Mouse (Mus musculus) right cerebral cortex, postnatal 4 days (tissue): ENCODE results near the gene D330020A13Rik.
"Not testable (repeated sequence)": the region's sequence is repeated elsewhere in the genome, so short reads cannot be mapped to it uniquely, and the experiment has no call there.

ENCODE experiments used
- DNase-seq: peaks from one replicate; pipeline ENCODE4 v3.0.0-alpha.2; 2022

Gene D330020A13Rik

GRCm38 (mm10) chr6:120294056-120294784 lies at the start of gene D330020A13Rik, which contains the start of gene B4galnt3:
D330020A13Rik (plus strand) TSS chr6:120294364.
B4galnt3 (minus strand) TSS chr6:120294559.
- peak; percentile 64 for DNase-seq

DNA sequence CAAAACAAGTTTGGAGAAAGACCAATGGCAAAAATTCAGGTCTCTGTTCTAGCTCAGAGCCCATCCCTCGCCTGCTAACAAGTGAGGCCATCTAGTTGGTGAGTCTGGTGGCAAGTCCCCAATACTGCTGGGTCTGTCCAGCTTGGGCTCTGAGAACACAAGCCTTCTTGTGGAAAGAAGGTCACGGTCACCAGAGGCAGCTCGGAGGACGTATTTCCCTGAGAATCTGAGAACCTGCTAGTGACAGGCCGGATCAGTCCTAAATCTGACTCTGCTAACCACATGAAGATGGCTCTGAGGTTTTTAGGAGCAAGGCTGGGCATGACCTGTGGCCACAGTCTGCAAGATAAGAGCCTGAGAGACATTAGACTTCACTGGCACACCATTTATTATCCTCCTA lies 47.5 kb upstream of the D330020A13Rik start:
- no peak for DNase-seq

- no peak for DNase-seq
These were observed 44.3 kb upstream of the D330020A13Rik start for GRCm38 (mm10) chr6:120249831-120250230.

DNA sequence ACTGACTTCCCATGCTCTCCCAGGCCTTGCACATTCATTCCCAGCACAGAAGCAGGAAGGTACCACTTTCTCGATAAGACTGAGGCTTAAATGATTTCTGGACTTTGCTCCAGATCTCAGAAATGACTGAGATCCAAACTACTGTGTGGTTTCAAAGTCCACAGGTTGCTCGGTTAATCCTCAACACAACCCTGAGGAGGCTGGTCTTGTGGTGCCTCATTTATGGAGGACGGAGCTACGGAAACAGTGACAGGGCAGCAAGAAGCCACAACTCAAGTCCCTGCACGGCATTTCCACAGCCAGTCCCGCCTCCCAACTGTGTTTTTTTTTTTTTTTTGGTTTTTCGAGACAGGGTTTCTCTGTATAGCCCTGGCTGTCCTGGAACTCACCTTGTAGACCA lies 43.2 kb upstream of the D330020A13Rik start:
- DNase-seq, result no peak

GRCm38 (mm10) chr6:120252741-120253140 lies 41.4 kb upstream of the D330020A13Rik start:
- DNase-seq, result no peak

DNA sequence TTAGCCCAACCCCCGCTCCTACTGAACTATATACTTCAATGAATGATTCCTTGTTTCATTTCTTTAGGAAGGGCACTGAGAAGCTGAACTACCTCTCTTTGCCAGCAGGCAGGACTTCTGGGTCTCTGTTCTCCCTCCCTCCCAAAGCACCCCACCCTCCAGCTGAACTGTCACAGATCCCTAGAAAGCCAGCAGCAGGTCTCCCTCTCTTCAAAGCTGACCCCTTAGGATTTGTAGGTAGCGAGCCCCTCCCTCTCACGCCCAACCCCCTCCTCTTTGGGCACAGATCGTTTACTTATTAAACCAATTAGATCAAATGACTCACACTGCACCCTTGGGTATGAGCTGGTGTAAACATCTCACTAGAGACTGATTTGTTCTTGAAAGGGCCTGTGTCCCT lies 39.5 kb upstream of the D330020A13Rik start:
- DNase-seq, result no peak

GRCm38 (mm10) chr6:120255144-120255543 lies 39.0 kb upstream of the D330020A13Rik start:
- DNase-seq, result no peak

- no peak for DNase-seq
These were observed 38.5 kb upstream of the D330020A13Rik start for GRCm38 (mm10) chr6:120255701-120256100.

DNA sequence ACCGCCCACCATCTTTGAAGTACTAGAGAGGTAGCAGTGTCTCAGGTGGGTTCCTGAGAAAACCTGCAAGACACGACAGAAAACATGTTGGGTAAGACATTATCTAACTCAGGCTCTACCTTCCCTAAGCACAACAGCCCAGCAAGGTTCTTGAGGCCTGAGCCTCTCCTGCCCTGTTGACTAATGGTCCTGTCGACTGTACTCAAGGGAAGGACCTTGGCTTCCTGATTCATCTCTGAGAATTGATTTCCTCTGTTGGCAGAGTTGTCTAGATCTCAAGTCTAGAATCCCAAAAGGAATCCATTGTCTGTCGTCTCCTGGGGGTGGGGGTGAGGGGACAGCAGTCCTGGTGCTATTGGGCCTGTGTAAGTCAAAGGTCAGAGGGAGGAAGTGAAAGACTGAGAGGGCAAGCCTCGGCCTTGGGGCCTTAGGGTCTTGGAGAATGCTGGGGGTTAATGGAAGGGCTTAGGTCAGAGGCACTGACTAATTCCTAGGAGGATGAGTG lies 37.7 kb upstream of the D330020A13Rik start:
- DNase-seq, result no peak

GRCm38 (mm10) chr6:120259481-120259880 lies 34.7 kb upstream of the D330020A13Rik start:
- DNase-seq, result no peak

- no peak for DNase-seq
These were observed 31.2 kb upstream of the D330020A13Rik start for GRCm38 (mm10) chr6:120262886-120263531.

DNA sequence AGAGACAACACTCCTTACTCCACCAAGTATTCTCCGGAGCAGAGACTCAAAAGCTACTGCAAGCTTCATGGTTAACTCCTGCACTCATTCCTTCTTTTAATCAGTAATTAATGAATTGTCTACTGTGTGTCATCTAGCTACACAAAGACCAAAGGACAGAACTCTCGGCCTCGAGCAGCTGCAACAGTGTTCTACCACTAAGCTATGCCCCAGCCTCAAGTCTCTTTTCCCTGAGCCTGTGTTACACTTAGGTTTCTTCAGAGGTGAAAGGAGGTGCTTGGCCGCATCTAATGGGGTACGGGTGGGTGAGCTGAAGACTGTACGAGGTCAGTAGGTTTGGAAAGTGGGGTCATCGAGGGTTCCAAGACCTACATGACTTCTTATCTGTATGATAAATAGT lies 30.6 kb upstream of the D330020A13Rik start:
- no peak for DNase-seq

- no peak for DNase-seq
These were observed 30.0 kb upstream of the D330020A13Rik start for GRCm38 (mm10) chr6:120264151-120264550.

GRCm38 (mm10) chr6:120274181-120274580 lies 20.0 kb upstream of the D330020A13Rik start:
- DNase-seq, result no peak

DNA sequence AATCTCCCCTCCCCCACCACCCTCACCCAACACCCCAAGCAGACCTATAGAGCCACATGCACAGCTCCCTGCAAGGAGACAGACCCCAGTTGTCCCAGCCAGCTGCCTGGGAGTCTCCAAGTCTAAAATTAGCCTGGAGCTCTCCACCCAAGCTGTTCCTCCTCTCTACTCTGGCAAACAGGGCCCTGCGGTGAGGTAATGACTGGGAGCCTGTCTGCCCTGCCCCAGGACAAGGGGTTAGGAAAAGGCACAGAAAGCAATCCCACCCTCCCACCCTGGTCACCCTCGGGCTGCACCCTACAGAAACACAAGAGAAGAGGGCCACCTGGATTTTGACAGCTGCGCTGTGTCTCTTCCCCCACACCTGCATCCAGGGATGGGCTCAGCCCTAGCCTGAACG lies 19.3 kb upstream of the D330020A13Rik start:
- no peak for DNase-seq

GRCm38 (mm10) chr6:120275301-120275700 lies 18.9 kb upstream of the D330020A13Rik start:
- no peak for DNase-seq

DNA sequence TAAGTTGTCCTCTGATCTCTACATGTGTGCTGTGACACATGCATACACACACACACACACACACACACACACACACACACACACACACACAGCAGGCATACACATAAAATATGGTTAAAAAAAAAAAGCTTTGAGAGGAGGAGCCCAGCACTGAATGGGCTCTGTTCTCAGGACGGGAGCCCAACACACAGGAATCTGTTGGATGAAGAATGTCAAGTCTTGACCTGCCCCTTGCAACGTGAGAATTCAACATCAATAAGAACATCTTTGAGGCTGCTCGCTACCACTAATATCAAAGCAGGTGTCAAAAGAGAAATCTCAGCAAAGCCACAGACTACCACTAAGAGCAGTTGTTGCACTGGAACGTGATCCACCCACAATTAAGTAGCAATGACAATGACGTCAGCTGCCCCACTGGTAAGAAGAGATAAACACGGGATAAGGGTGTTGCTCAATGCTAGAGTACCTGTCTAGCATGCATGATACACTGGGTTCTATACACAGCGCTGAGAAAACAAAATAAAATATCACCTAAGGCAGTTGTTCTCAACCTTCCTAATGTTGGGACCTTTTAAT lies 17.2 kb upstream of the D330020A13Rik start:
- DNase-seq, result no peak

- DNase-seq, result no peak
These were observed 6.9 kb upstream of the D330020A13Rik start for GRCm38 (mm10) chr6:120287279-120287678.

GRCm38 (mm10) chr6:120288541-120288940 lies 5.6 kb upstream of the D330020A13Rik start:
- no peak for DNase-seq

- no peak for DNase-seq
These were observed 4.7 kb upstream of the D330020A13Rik start for GRCm38 (mm10) chr6:120289430-120289829.

DNA sequence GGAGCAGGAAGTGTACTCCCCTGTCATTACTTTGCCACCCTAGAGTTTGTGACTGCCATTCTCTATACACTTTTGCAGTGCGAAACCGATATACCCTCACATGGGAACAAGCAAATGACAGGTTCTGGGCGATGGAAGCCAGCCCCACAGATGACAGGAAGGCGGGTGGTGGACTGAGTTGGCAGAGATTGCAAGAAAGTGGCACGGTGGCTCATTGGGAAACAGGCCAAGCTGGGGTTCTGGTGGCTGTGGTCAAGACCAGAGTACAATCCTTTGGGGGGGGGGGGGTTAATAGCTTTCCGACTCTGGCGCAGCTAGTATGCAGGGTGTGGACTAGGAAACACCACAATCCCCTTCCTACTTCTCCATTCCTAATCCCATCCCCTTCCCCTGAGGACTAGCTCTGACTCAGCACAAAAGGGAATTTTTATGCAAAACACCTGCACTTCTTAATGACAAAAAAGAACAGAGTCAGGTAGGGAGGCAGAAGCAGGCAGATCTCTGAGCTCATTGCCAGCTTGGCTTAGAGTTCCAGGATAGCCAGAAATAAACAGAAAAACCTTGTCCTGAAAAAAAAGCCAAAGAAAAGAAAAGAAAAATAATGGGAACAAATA lies 2.7 kb upstream of the D330020A13Rik start:
- no peak for DNase-seq

- no peak for DNase-seq
These were observed 595 bp downstream of the D330020A13Rik start for GRCm38 (mm10) chr6:120294785-120295133.

DNA sequence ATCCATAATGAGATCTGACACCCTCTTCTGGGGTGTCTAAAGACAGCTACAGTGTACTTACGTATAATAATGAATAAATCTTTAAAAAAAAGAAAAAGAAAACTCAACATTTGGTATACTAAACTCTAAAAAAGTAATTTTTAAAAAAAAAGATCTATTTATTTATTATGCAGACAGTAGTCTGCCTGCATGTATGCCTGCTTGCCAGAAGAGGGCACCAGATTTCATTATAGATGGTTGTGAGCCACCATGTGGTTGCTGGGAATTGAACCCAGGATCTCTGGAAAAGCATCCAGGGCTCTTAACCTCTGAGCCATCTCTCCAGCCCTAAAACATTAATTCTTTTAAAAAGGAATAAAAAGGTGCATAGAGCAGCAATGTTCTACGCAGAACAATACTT lies 2.4 kb downstream of the D330020A13Rik start:
- not testable (repeated sequence) for DNase-seq
